Mouse (Mus musculus) ES-Bruce4 (cell line): ENCODE measurements around the gene Gm5148. TPM values are rescaled to one million over a fixed set of nuclear protein-coding genes. Genes with fewer than 3 reads are reported as not detected.

Experiments
- H3K27ac ChIP-seq: 2 replicates; pipeline ENCODE4 v1.5.1; 2012; ENCODE audit warnings: low read length, inconsistent platforms; ENCODE audit not compliant: insufficient read depth
- H3K27me3 ChIP-seq: 2 replicates; pipeline ENCODE4 v1.6.1; 2012; ENCODE audit warnings: mild to moderate bottlenecking, low read length, inconsistent platforms; ENCODE audit not compliant: control insufficient read depth, poor library complexity, insufficient read depth, severe bottlenecking
- H3K36me3 ChIP-seq: 2 replicates; pipeline ENCODE4 v1.6.1; 2012; ENCODE audit warnings: inconsistent platforms, mild to moderate bottlenecking, low read length, moderate library complexity; ENCODE audit not compliant: control insufficient read depth, poor library complexity, insufficient read depth, severe bottlenecking
- H3K4me1 ChIP-seq: one replicate; pipeline ENCODE4 v1.8.1; 2011; ENCODE audit warnings: low read length; ENCODE audit not compliant: control insufficient read depth, insufficient read depth
- H3K4me3 ChIP-seq: 2 replicates; pipeline ENCODE4 v1.5.1; 2011; ENCODE audit warnings: low read depth, mild to moderate bottlenecking, low read length
- H3K9ac ChIP-seq: 2 replicates; pipeline ENCODE4 v1.6.1; 2012; ENCODE audit warnings: low read depth, mild to moderate bottlenecking, inconsistent platforms; ENCODE audit not compliant: poor library complexity, severe bottlenecking
- H3K9me3 ChIP-seq: replicated peaks from 2 replicates; pipeline ENCODE4 v1.6.1; 2012; ENCODE audit warnings: mild to moderate bottlenecking, low read length, inconsistent platforms; ENCODE audit not compliant: control insufficient read depth, poor library complexity, insufficient read depth, severe bottlenecking
- CTCF ChIP-seq: IDR thresholded peaks from one replicate; pipeline ENCODE4 v1.8.1; 2011; ENCODE audit warnings: low read depth, low read length
- EP300 ChIP-seq: IDR thresholded peaks from 2 replicates; pipeline ENCODE4 v1.6.1; 2011; ENCODE audit warnings: low read depth, low read length; ENCODE audit not compliant: insufficient read depth
- POLR2A ChIP-seq: IDR thresholded peaks from one replicate; pipeline ENCODE4 v1.8.1; 2011; ENCODE audit warnings: low read length; ENCODE audit not compliant: insufficient read depth
- polyA plus RNA-seq: library from polyadenylated mRNA; stranded (reverse); fragments of >200 nt; gene quantifications from 2 replicates; pipeline ENCODE4 v1.2.4, GENCODE M21; 2011; ENCODE audit warnings: low read depth; ENCODE audit not compliant: missing spikeins, insufficient read depth, insufficient read length

Gene Gm5148
- polyA plus RNA-seq, 1 experiment = 3.1 TPM

GRCm38 (mm10) chr3:37729142-37729541, 4.9 kb upstream of the Gm5148 start:
- H3K4me1 ChIP-seq = no peaks in the 10 kb centered on the region
- TF ChIP-seq EP300 = no peak
- no peak for TF ChIP-seq CTCF
- no peak for TF ChIP-seq POLR2A
- no peaks in the 10 kb centered on the region for H3K9me3 ChIP-seq
- H3K9ac ChIP-seq = no peak overlapping the region
- no peak overlapping the region for H3K4me3 ChIP-seq
- H3K36me3 ChIP-seq = no peaks in the 10 kb centered on the region
- no peaks in the 10 kb centered on the region for H3K27me3 ChIP-seq
- H3K27ac ChIP-seq = no peak overlapping the region

DNA sequence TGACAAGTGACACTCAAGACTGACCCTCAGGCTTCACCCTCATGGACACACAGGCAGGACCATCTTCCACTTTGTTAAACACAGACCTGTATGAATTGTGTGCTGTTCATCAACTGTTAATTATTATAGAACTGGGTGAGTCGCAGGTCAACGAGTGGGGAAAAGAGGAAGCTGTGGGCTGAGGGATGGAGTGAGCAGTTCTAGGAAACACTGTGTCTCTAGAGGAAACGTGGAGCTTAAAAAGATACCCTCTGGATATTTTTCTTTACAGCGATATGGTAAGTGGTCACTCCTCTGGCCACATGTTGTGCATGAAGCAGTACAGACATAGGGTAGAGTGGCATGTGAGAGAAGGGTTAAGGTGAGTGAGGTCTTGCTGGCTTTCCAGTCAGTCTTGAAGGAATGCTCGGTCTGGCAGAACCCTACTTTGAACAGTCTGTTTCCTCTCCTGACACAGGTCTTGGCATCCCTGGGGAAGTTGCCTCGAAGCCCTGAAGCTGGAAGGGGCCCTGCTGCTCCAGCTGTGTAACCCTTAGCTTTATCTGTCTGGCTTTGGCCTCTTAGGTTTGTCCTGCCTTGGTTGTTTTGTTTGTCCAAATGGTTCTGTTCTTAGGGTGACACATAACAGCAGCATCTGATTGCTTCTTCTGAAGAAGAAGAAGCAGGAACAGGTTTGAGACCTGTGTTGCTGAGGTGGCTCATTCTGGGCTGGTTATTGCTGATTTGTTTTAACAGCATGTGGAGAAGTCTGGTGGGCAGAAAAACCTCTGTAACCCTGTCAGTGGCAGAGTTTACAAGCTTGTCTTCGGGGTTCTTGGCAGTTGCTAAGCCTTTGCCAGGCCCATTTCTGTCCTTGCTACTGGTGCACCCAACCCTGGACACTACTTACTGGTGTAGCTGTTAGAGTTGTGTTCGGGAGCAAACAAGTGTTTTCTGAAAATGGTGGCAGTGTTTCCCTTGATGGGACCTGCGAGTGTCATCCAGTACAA, 4.1 kb upstream of the Gm5148 start:
- Histone ChIP-seq H3K36me3 (no peaks in the 10 kb centered on the region), H3K27ac (no peak overlapping the region), H3K9me3 (no peaks in the 10 kb centered on the region), H3K4me3 (no peak overlapping the region), H3K4me1 (no peaks in the 10 kb centered on the region), H3K9ac (no peak overlapping the region), H3K27me3 (no peaks in the 10 kb centered on the region)
- TF ChIP-seq POLR2A = no peak
- no peak for TF ChIP-seq EP300
- TF ChIP-seq CTCF = no peak

DNA sequence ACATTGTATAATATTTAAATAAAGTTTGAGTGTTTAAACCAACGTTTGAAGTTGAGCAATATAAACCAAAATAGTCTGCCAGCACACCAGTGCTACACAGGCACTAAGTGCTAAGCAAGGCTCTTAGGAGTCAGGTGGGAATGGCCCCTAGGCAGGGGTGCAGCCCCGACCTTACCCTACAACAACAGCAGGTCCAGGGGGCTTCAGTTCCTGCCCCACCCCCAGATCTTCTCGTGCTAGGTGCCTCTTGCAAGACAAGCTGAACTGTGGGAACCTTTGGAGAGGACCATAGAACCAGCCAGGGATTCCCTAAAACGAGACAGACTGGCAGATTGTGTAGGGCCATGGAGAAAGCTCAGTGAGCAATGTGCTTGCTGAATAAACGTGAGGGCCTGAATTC, 3.1 kb upstream of the Gm5148 start:
- Histone ChIP-seq H3K27me3 (no peaks in the 10 kb centered on the region), H3K9me3 (no peaks in the 10 kb centered on the region), H3K9ac (no peak overlapping the region), H3K4me1 (no peaks in the 10 kb centered on the region), H3K4me3 (no peak overlapping the region), H3K27ac (no peak overlapping the region), H3K36me3 (no peaks in the 10 kb centered on the region)
- no peak for TF ChIP-seq POLR2A
- TF ChIP-seq CTCF = no peak
- no peak for TF ChIP-seq EP300

GRCm38 (mm10) chr3:37726501-37727140, 2.3 kb upstream of the Gm5148 start:
- no peaks in the 10 kb centered on the region for H3K4me1 ChIP-seq
- H3K9ac ChIP-seq = no peak overlapping the region
- no peaks in the 10 kb centered on the region for H3K9me3 ChIP-seq
- no peaks in the 10 kb centered on the region for H3K36me3 ChIP-seq
- H3K27me3 ChIP-seq = no peaks in the 10 kb centered on the region
- TF ChIP-seq POLR2A (no peak), CTCF (no peak), EP300 (no peak)
- no peak overlapping the region for H3K27ac ChIP-seq
- no peak overlapping the region for H3K4me3 ChIP-seq

- Histone ChIP-seq H3K4me1 (no peaks in the 10 kb centered on the region), H3K27me3 (no peaks in the 10 kb centered on the region), H3K36me3 (no peaks in the 10 kb centered on the region), H3K9me3 (no peaks in the 10 kb centered on the region), H3K27ac (no peak overlapping the region), H3K9ac (no peak overlapping the region), H3K4me3 (no peak overlapping the region)
- TF ChIP-seq EP300 (no peak), POLR2A (no peak), CTCF (no peak)
Measured at GRCm38 (mm10) chr3:37724946-37725735, 851 bp upstream of the Gm5148 start.
